Mouse (Mus musculus) common myeloid progenitor, adult 5-6 weeks (primary cell): ENCODE measurements around the gene Ssc5d. TPM values are rescaled to one million over a fixed set of nuclear protein-coding genes. Genes with fewer than 3 reads are reported as not detected.

Experiments
- total RNA-seq: library from RNA; stranded (forward); fragments of 200-1000, 187-1606 nt; gene quantifications from 2 replicates; pipeline ENCODE4 v1.2.3, GENCODE M21; 2017

Gene Ssc5d
- total RNA-seq, 1 experiment from 2014 or later: not detected

Other genes starting within 250 kb of the Ssc5d start
- 28.6 and 43.6 TPM in 2 replicates for gene Hspbp1, start 240.7 kb upstream of the Ssc5d start, total RNA-seq
- gene Brsk1, start 235.2 kb upstream of the Ssc5d start, total RNA-seq: not detected in 2 replicates
- 6.6 and 8.3 TPM in 2 replicates for gene Tmem150b, start 200.5 kb upstream of the Ssc5d start, total RNA-seq
- 33.0 and 37.9 TPM in 2 replicates for gene Kmt5c, start 185.7 kb upstream of the Ssc5d start, total RNA-seq
- gene Cox6b2, start 172.7 kb upstream of the Ssc5d start, total RNA-seq: 63.5 and 74.7 TPM in 2 replicates
- gene Fam71e2, start 154.5 kb upstream of the Ssc5d start, total RNA-seq: not detected in 2 replicates
- 0.59 TPM in 1 of 2 replicates, not detected in the other for gene Il11, start 142.9 kb upstream of the Ssc5d start, total RNA-seq
- gene Tmem190, start 142.8 kb upstream of the Ssc5d start, total RNA-seq: not detected in 2 replicates
- 7.0 and 8.4 TPM in 2 replicates for gene Tmem238, start 136.1 kb upstream of the Ssc5d start, total RNA-seq
- gene Rpl28, start 132.9 kb upstream of the Ssc5d start, total RNA-seq: 690 and 777 TPM in 2 replicates
- 190 and 203 TPM in 2 replicates for gene Ube2s, start 113.2 kb upstream of the Ssc5d start, total RNA-seq
- 0.05 TPM in 2 replicates for gene Shisa7, start 81.1 kb upstream of the Ssc5d start, total RNA-seq
- gene Isoc2b, start 55.5 kb upstream of the Ssc5d start, total RNA-seq: 8.0 and 70.9 TPM in 2 replicates
- 3.8 and 6.5 TPM in 2 replicates for gene Isoc2a, start 48.6 kb upstream of the Ssc5d start, total RNA-seq
- gene Gm36210, start 19.3 kb upstream of the Ssc5d start, total RNA-seq: not detected in 2 replicates
- 2.4 and 3.2 TPM in 2 replicates for gene Zfp628, start 10.6 kb upstream of the Ssc5d start, total RNA-seq
- 0.32 TPM in 1 of 2 replicates, not detected in the other for gene Nat14, start 3.8 kb upstream of the Ssc5d start, total RNA-seq
- gene Sbk2, start 38.6 kb downstream of the Ssc5d start, total RNA-seq: not detected in 2 replicates
- 0.19 TPM in 1 of 2 replicates, not detected in the other for gene Sbk3, start 45.4 kb downstream of the Ssc5d start, total RNA-seq
- gene Zfp579, start 70.4 kb downstream of the Ssc5d start, total RNA-seq: 4.1 and 8.3 TPM in 2 replicates
- gene Zfp524, start 88.6 kb downstream of the Ssc5d start, total RNA-seq: 2.2 and 7.4 TPM in 2 replicates
- 20.0 and 21.1 TPM in 2 replicates for gene Fiz1, start 88.9 kb downstream of the Ssc5d start, total RNA-seq
- gene Gm44973, start 89.7 kb downstream of the Ssc5d start, total RNA-seq: not detected in 2 replicates
- gene Zfp865, start 94.6 kb downstream of the Ssc5d start, total RNA-seq: 9.5 and 14.3 TPM in 2 replicates
- 0.14 and 1.1 TPM in 2 replicates for gene Ccdc106, start 94.8 kb downstream of the Ssc5d start, total RNA-seq
- gene 4632433K11Rik, start 108.3 kb downstream of the Ssc5d start, total RNA-seq: 2.5 TPM in 1 of 2 replicates, not detected in the other
- gene Zfp784, start 112.7 kb downstream of the Ssc5d start, total RNA-seq: 2.7 and 2.9 TPM in 2 replicates
- gene Zfp580, start 125.8 kb downstream of the Ssc5d start, total RNA-seq: 1.8 and 3.6 TPM in 2 replicates
- 220 and 260 TPM in 2 replicates for gene U2af2, start 136.4 kb downstream of the Ssc5d start, total RNA-seq
- gene Epn1, start 154.4 kb downstream of the Ssc5d start, total RNA-seq: 42.9 and 53.0 TPM in 2 replicates
- gene Rfpl4, start 191.2 kb downstream of the Ssc5d start, total RNA-seq: not detected in 2 replicates
- not detected in 2 replicates for gene Rasl2-9, start 200.2 kb downstream of the Ssc5d start, total RNA-seq
- not detected in 2 replicates for gene Vmn1r55, start 223.9 kb downstream of the Ssc5d start, total RNA-seq